Mouse (Mus musculus) heart, postnatal 0 days (tissue): ENCODE measurements around the gene Phf13.

ENCODE experiments used
- CTCF ChIP-seq: IDR thresholded peaks from 2 replicates; pipeline ENCODE4 v1.5.1; 2016; ENCODE audit warnings: antibody characterized with exemption, control low read depth, low read depth
- EP300 ChIP-seq: IDR thresholded peaks from 2 replicates; pipeline ENCODE4 v1.6.1; 2016; ENCODE audit warnings: antibody characterized with exemption, low read depth

GRCm38 (mm10) chr4:152019073-152019472 is 23.0 kb upstream of the Phf13 start:
- TF ChIP-seq CTCF (no peak), EP300 (no peak)
